Mouse (Mus musculus): Measurements from ENCODE around the gene Rgs14. TPM values are rescaled to one million over a fixed set of nuclear protein-coding genes. Genes with fewer than 3 reads are reported as not detected.

Rgs14 gene
- polyA plus RNA-seq, 1 experiment, result 44.1 TPM

DNA sequence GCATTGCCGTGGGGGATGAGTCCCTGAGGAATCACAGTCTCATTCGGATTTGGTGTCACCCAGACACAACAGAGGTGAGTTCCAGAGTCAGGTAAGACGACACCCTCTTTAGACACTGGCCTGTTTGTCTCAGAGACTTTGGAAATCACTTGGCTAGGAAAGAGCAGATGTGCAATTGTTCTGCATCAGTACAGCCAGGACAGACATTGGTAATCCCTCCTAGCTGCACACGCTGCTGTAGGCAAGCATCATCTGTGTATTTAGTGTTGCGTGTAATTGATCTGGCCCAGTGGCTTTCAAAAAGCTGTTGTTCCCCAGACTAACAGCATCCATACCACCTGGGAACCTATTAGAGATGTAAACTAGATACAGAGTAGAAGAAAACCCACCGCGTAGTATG is 33.7 kb downstream of the Rgs14 start:
- DNase-seq (ENCODE audit: extremely low spot score in 1 of 2, low spot score in 1 of 2), result no peak

DNA sequence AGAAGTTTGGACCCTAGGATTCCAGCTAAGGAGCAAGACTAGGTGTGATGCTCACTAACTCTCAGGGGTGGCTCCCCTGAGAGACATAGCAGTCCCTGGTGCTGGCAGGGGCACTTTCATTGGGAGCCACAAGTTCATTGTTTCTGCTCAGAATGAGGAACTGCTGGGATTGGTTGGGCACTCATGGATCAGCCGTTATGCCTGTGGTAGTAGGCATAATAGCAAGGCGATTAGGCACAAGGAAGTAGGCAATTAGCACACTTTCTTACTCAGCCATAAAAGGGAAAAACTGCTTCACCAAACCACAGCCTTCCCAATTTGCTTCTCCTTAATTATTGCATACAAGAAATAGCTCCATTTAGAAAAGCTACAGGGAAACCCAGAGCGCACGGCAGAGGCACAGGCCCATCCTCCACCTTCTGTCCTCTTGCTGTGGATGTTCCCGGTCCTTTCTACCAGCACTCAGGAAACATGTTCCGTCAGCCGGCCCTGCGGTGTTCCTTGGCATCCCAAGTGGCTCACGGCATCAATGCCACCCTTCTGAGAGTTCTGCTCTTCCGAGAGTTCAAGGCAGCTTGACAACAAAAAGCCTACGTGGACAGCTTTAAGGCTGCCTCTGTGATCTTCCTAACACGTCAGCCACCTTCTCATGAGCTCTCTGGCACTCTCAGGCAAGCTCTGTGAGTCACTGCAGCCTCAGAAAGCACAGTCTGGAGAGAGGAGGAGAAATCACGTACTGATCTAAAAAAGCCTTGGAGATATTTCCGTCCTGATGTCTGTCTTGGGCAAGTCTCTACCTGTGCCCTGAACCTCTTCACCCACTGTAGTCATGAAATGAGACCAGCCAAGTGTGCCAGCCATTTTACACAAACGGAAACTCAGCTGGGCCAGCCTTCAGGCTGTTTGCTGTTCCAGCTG is 34.7 kb downstream of the Rgs14 start:
- peak; percentile 74 to 80 for DNase-seq (ENCODE audit: extremely low spot score in 1 of 2, low spot score in 1 of 2)

DNA sequence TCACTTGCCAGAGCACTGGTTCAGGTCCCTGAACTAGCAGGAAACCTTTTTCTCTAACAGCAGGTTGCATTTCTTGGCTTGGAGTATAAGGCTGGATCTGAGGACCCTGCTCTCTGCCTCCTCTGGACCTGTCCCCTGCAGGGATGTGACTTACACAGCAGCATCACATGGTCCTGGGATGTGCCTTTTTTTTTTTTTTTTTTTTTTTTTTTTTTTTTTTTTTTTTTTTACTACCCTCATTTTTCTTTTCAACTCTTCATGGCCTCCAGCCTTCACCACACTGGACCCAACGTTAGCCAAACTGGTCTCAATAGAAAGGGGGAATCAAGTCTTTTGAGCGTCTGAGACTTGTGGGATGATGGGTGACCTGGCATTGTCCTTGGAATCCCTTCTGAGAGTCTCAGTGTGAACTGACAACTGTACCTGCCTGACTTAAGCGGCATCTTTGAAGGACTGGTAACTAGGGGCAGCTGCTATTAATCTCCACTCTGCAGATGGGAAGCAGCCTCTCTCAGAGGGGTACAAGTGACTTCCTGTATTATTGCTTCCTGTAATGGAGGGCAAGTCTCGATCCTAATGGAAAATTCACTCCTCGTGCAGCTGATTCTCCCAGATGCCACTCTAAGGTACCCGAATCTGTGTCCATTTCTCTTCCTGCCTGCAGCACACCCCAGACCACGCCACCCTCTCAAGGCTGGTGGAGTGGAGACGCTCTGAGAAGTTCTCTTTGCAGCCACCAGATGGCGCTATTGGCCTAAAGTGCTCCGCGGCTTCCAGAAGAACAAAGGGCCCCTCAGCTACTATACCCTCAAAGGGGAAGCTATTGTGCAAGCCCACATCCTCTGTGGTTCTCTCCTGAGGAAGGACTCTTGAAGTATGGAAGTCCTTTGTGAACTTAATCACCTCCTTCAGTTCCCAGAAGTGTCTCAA is 35.6 kb downstream of the Rgs14 start:
- DNase-seq (ENCODE audit: extremely low spot score in 1 of 2, low spot score in 1 of 2), result peak in 1 of 2 experiments; percentile 89

DNA sequence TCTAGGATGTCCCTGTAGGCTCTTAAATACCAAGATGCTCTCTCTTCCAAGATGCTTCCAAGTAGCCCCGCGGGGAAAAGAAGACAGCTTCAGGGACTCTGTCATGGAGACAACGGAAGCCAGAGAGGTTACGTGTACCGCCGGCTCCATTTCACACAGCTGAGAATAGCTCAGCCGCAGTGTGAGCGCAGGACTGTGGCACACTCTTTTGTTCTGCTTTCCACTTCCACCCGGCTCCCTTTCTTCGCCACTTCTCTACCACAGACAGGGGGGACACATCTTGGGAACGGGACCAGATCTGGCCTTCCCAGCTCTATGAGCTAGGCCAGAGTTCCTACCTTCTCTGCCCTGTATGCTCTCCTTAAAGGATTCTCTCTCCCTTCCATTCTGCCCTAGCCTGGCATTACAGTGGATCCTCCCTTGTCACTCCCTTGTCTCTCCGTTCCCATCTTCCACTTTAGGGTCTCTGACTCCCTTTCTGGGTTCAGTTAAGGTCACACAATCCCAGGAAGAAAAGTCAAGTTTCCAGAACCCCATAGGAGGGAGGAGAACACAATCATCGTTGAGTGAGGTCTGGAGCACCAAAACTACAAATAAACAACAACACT is 36.4 kb downstream of the Rgs14 start:
- no peak for DNase-seq (ENCODE audit: extremely low spot score in 1 of 2, low spot score in 1 of 2)

DNA sequence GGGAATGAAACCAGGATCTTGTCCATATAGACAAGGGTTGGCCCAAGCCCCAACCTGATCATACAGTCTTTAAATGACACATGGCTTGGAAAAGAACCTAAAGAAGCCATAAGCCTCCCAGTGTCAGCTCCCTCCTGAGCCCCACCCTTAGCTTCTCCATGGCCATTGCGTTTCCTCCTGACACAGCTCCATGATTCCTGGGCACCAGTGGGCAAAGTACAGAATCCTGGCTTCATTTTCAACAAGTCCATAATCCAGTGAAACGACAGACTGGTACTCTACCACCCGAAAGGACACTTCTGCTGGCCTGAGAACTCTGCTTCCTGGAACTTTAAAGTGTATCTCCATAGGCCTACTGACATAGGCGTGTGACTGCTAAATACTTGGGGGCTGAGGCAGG is 37.8 kb downstream of the Rgs14 start:
- no peak for DNase-seq (ENCODE audit: extremely low spot score in 1 of 2, low spot score in 1 of 2)

DNA sequence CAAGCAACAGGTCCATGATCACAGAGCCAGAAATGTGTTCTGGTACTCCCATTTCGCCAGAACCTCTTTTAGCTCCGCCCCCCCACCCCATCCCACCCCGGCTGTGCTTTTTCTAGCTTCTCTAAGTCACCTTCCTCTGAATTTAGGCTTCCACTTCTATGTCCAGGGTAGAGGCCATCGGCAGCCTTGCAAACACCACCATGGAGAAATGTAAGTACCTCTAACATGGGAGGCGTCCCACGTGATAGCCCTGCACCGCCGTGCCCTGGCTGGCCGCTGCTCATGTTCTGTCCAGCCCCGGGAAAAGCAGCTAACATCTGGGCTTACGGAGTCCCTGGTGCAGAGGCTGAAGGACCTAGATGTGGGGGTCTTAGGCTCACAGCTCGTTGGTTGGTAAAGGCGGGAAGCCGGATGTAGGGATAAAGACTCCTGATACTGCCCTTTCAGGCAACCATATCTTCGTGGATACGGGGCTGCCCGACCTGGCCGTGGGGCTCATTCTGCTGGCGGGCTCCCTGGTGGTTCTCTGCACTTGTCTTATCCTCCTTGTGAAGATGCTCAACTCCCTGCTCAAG is 39.1 kb downstream of the Rgs14 start:
- DNase-seq (ENCODE audit: extremely low spot score in 1 of 2, low spot score in 1 of 2), result no peak

DNA sequence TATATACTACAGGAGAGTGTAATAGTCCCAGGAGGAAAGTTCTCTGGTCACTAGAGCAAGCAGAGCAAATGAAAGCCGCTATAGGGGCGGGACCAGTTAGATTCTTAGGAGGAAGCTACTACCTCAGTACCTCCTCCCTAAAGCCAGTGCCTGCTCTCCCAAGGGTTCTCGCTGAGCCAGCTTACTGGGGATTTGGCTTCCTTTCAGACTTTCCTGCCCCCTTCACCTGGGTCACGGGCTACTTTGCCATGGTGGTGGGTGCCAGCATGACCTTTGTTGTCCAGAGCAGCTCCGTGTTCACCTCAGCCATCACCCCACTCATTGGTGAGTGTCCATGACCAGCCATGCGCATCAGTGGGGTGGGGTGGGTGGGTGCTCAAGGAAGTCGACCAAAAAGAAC is 42.3 kb downstream of the Rgs14 start:
- no peak for DNase-seq (ENCODE audit: extremely low spot score in 1 of 2, low spot score in 1 of 2)

DNA sequence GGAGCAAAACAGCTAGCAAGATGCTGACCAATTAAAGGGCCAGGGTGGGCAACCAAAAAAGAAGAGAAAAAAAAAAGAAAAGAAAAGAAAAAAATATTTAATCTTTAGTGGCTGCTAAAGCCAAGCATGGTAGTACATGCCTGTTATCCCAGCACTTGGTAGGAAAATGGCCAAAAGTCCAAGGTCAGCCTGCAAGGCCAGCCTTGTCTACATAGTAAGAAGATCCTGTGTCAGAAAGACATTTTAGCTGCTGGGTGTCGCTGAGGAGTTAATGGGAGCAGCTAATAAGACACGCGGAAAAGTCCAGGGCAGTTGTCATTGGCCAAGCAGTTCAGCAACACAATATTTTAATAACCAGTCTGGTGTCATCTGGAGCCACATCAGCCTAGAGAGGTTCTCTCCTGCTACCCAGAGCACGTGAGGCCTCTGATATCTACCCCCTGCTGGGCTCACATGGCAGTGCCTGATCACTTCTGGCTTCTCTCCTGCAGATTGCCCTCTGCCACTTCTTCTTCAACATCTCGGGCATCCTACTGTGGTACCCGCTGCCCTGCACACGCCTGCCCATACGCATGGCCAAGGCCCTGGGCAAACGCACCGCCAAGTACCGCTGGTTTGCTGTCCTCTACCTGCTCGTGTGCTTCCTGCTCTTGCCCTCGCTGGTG is 43.2 kb downstream of the Rgs14 start:
- no peak for DNase-seq (ENCODE audit: extremely low spot score in 1 of 2, low spot score in 1 of 2)

DNA sequence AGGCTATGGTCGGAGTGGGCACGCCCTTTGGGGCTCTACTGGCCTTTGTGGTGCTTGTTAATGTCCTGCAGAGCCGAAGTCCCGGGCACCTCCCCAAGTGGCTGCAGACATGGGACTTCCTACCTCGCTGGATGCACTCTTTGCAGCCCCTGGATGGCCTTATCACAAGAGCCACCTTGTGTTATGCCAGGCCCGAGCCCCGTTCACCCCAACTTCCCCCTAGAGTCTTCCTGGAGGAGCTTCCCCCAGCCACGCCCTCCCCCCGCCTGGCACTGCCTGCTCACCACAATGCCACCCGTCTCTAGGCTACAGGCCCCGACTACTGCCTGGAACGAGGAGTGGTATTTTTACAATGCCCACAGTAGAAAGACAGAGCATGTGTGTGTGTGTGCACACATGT is 43.8 kb downstream of the Rgs14 start:
- DNase-seq (ENCODE audit: extremely low spot score in 1 of 2, low spot score in 1 of 2), result no peak

DNA sequence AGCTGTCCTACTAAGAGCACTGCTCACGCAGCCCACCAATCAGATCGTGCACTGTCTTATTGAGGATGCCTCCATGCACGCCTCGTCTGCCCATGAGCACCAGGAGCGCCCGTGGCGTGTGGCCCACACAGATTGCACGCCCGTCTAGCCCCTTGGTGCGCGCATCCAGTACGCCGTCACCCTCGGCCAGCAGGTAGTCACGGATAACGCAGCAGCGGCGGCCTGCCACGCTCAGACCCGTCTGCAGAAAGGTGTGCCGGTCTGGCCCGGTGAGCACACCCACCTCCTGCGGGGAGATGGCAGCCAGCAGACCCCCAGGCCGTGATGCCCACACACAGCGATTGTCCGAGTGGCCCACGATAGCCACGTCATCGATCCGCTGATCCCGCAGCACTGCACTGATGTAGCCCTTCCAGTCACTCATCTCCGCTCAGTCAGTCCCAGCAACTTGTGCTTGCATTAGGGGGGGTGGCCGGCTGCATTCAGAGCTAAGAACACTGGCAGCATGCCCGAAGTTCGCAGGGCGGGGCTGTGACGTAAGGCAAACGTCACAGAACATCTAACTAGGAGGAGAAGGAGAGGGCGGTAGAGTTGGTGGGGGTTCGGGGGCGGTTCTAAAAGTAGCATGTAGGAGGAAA is 45.3 kb downstream of the Rgs14 start, which contains the start of gene Pfn3:
Gene Pfn3, minus strand, starts transcription at position 490 of the 638 bp plus-strand sequence.
- DNase-seq (ENCODE audit: extremely low spot score in 1 of 2, low spot score in 1 of 2), result peak; percentile 68 to 90

DNA sequence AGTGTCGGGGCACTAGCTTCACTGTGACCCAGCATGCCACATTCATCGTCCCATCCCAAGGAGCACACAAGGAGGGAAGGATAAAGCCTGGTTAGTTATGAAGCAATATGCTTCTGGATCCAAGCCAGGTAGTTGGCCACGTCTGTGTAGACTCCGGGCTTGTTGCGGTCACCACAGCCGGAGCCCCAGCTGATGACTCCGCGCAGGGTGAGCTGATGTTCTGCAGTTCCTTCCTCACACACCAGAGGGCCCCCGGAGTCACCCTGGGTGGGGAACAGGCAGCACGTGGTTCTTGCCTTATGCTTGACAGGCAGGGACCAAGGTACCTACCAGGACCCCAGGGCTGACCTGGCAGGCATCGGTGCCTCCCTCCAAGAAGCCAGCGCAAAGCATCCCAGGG is 48.5 kb downstream of the Rgs14 start:
- DNase-seq (ENCODE audit: extremely low spot score in 1 of 2, low spot score in 1 of 2), result peak in 1 of 2 experiments; percentile 94

DNA sequence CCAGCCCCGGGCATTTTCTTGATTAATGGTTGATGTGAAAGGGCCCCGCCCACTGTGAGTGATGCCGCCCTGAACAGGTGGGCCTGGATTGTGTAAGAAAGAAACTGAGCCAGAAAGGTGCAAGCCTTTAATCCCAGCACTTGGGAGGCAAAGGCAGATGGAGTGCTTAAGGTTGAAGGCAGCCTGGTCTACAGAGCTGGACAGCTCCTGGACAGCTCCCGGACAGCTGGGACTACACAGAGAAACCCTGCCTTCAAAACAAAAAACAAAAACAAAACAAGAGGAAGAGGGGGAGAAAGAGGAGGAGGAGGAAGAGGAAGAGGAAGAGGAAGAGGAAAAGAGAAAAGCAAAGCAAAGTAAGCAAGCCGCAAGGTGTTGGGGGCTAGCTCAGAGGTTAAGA is 49.6 kb downstream of the Rgs14 start:
- DNase-seq (ENCODE audit: extremely low spot score in 1 of 2, low spot score in 1 of 2), result no peak

DNA sequence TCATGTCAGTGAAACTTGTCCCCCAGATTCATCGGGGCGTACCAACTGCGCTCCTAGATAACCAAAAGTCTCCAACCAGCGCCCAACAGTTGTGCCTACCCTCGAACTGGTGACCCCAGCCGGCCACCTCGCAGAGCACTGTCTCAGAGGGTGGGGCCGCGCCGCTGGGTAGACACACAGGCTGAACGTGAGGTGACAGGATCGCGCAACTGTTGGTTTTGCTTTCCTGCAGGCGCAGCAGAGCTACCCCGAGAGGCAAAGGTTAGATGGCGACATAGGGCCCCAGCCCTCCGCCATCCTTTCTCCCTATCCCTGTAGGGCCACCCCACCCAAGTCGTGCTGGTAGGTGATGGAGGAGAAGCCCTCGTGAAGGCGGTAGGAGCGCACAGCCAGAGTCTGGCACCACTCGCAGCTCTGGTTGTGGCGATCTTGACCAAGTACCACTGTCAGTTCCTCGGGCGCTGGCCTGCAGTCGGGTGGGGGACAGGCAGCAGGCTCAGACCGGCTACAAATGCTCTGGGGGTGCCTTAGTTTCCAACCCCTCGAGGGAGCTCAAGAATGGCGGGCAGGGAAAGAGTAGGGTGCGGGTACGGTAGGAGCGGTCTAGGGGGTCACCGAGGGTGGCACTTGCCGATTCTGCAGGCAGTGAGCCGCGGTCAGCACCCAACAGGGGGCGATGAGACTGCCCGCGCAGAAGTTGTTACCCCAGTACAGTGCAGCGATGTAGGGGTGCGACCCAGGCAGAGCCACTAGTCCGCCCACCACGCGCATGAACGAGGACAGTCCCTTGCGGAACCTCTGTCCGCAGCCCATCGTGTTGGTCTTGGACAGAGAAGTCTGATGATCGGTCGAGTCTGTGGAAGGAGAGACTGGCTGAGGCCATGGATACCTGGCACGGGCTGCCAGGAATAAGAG is 50.7 kb downstream of the Rgs14 start:
- DNase-seq (ENCODE audit: extremely low spot score in 1 of 2, low spot score in 1 of 2), result no peak

DNA sequence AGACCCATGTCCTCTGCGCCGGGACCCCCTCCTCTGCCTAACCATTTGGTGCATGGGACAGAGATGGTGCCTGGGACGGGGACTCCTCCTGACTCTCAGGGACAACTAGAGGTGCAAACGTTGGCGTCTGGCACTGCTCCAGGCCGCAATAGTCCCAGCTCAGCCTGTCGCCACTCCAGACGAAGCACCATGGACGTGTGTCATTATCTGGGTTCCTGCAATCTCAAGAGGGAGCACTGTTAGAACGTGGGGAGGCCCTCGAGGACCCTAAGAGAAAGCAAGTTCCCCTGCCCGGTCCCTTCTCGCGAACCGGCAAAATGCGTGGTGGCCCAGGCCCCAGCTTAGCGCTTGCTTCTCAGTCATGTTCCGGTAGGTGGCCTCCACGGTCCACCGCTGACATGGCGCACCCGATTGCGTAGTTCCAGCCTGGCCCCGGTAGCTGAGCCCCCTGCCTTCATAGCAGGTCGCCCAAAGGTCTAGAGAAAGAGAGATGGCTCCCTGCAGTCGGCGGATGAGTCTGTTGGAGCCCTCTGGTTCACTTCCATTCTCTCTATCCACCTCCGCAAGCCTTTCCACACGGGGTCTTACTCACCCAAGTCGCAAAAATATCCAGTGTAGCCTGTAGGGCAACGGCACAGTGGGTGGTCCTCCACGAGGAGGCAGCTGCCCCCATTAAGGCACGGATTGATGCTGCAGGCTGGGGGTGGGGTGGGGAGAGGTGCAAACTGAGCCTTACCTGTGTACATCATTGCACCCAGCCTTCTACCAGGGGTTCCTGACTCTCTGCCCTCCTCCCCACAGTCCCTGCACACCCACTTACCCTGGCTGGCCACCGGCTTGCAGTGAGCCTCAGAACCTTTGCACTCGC is 51.6 kb downstream of the Rgs14 start:
- peak in 1 of 2 experiments; percentile 79 for DNase-seq (ENCODE audit: extremely low spot score in 1 of 2, low spot score in 1 of 2)

DNA sequence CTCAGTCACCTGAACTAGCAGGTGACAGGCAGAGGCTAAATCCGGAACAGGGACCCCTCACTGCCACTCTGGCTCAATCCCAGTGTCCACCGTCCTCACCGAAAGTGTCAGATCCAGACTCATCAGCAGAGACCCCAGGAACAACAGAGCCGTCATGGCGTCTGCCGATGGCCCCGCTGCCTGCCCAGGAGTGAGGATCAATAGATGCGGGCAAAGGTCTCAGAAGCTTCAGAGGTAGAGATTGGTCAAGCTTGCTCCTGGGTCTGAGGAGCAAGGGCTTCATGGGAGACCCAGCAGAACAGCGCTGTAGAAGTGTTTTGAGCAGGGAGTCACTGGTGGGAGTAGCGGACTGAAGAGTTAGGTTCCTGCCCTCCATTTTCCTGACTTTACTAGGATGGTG is 57.1 kb downstream of the Rgs14 start, which contains the start of gene F12:
Gene F12, minus strand, starts transcription at position 181 of the 400 bp plus-strand sequence.
- no peak for DNase-seq (ENCODE audit: extremely low spot score in 1 of 2, low spot score in 1 of 2)

DNA sequence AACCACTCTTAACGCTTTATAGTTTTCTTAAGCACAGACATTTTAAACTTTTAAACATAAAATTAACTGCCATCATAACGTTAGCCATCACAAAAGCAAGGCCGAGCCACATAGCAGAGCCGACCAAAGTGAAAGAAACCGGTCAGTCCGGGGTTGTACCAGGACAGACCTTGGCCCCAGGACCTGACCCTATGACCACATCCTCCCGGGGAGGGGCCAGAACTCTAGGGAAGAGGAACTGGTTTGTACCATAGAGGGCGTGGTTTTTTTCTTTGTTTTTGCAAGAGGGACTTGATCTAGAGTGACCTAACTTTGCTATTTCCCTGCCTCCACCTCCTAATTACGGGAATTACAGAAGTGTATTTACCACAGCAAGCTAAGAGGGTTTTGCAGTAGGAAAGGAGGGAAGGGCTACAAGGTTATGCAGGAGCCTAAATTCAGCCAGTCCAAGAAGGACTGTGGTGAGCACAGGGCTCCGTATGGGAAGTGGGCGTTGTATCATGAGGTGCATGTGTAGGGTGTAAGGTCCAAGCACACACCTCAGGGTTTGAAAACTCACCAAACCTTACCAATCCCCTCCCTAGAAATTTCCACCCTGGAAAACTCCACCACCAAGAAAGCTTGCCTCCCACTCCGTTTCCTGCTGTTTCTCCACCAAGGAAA is 59.8 kb downstream of the Rgs14 start:
- no peak for DNase-seq (ENCODE audit: extremely low spot score in 1 of 2, low spot score in 1 of 2)

DNA sequence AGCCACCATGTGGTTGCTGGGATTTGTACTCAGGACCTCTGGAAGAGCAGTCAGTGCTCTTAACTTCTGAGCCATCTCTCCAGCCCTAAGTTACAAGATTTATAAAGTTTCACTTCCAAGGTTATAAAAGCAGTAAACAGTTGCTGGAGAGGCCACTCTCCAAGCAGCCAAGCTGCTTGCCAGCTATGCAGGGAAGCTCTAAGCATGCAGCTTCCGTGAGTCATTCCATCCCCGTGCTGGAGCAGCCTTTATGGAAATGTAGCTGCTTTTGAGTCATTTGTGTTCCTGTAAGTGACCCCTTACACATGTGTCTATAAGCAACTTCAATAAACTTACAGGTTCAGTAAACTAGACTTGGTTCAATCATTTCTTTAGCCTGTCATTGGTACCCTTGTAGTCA is 61.0 kb downstream of the Rgs14 start:
- no peak for DNase-seq (ENCODE audit: extremely low spot score in 1 of 2, low spot score in 1 of 2)
